Mouse (Mus musculus): ENCODE measurements around the gene Sun1. TPM values are rescaled to one million over a fixed set of nuclear protein-coding genes. Genes with fewer than 3 reads are reported as not detected.

Gene Sun1
- polyA plus RNA-seq, 1 experiment from 2014 or later, result 62.8 TPM

GRCm38 (mm10) chr5:139220006-139220515, 19.6 kb downstream of the Sun1 start:
- WGBS, result 88% methylated on average over 4 of the region's 4 CpGs
- H3K9me3 ChIP-seq (ENCODE audit: low read length), result no peaks in the 10 kb centered on the region
- H3K4me2 ChIP-seq (replicated peaks; ENCODE audit: low read depth, low read length), result no peak overlapping the region
- peaks cover 30% of the 10 kb centered on the region for H3K36me3 ChIP-seq (ENCODE audit: insufficient read depth, low read length)
- no peak overlapping the region for H3K9ac ChIP-seq (replicated peaks; ENCODE audit: low read length)
- H3K4me3 ChIP-seq (ENCODE audit: low read length), result no peak overlapping the region
- H3K27me3 ChIP-seq (ENCODE audit: insufficient read depth, low read length), result no peaks in the 10 kb centered on the region
- ATAC-seq (ENCODE audit: low FRiP score, low TSS enrichment), result no peak
- no peak overlapping the region for H3K27ac ChIP-seq (ENCODE audit: low read length)
- no peaks in the 10 kb centered on the region for H3K4me1 ChIP-seq (ENCODE audit: insufficient read depth, low read length)

GRCm38 (mm10) chr5:139220610-139221009, 20.2 kb downstream of the Sun1 start:
- H3K4me2 ChIP-seq (replicated peaks; ENCODE audit: low read depth, low read length), result no peak overlapping the region
- no peaks in the 10 kb centered on the region for H3K4me1 ChIP-seq (ENCODE audit: insufficient read depth, low read length)
- H3K36me3 ChIP-seq (ENCODE audit: insufficient read depth, low read length), result peaks cover 35% of the 10 kb centered on the region
- no peak for ATAC-seq (ENCODE audit: low FRiP score, low TSS enrichment)
- no peak overlapping the region for H3K27ac ChIP-seq (ENCODE audit: low read length)
- H3K9ac ChIP-seq (replicated peaks; ENCODE audit: low read length), result no peak overlapping the region
- no peak overlapping the region for H3K4me3 ChIP-seq (ENCODE audit: low read length)
- H3K9me3 ChIP-seq (ENCODE audit: low read length), result no peaks in the 10 kb centered on the region
- H3K27me3 ChIP-seq (ENCODE audit: insufficient read depth, low read length), result no peaks in the 10 kb centered on the region
- WGBS, result 74% methylated on average over 4 of the region's 4 CpGs

GRCm38 (mm10) chr5:139223331-139223730, 22.9 kb downstream of the Sun1 start:
- no peak overlapping the region for H3K4me2 ChIP-seq (replicated peaks; ENCODE audit: low read depth, low read length)
- no peak overlapping the region for H3K27ac ChIP-seq (ENCODE audit: low read length)
- WGBS, result 92% methylated on average over 10 of the region's 10 CpGs
- peaks cover 46% of the 10 kb centered on the region for H3K36me3 ChIP-seq (ENCODE audit: insufficient read depth, low read length)
- ATAC-seq (ENCODE audit: low FRiP score, low TSS enrichment), result no peak
- no peaks in the 10 kb centered on the region for H3K9me3 ChIP-seq (ENCODE audit: low read length)
- no peak overlapping the region for H3K9ac ChIP-seq (replicated peaks; ENCODE audit: low read length)
- no peaks in the 10 kb centered on the region for H3K4me1 ChIP-seq (ENCODE audit: insufficient read depth, low read length)
- H3K27me3 ChIP-seq (ENCODE audit: insufficient read depth, low read length), result no peaks in the 10 kb centered on the region
- H3K4me3 ChIP-seq (ENCODE audit: low read length), result no peak overlapping the region

GRCm38 (mm10) chr5:139227236-139227635, 26.8 kb downstream of the Sun1 start:
- H3K27ac ChIP-seq (ENCODE audit: low read length), result no peak overlapping the region
- no peak overlapping the region for H3K9ac ChIP-seq (replicated peaks; ENCODE audit: low read length)
- 95% methylated on average over 4 of the region's 4 CpGs for WGBS
- H3K36me3 ChIP-seq (ENCODE audit: insufficient read depth, low read length), result peaks cover 58% of the 10 kb centered on the region
- no peaks in the 10 kb centered on the region for H3K9me3 ChIP-seq (ENCODE audit: low read length)
- H3K27me3 ChIP-seq (ENCODE audit: insufficient read depth, low read length), result no peaks in the 10 kb centered on the region
- no peaks in the 10 kb centered on the region for H3K4me1 ChIP-seq (ENCODE audit: insufficient read depth, low read length)
- no peak overlapping the region for H3K4me3 ChIP-seq (ENCODE audit: low read length)
- H3K4me2 ChIP-seq (replicated peaks; ENCODE audit: low read depth, low read length), result no peak overlapping the region
- ATAC-seq (ENCODE audit: low FRiP score, low TSS enrichment), result no peak

GRCm38 (mm10) chr5:139227645-139228044, 27.2 kb downstream of the Sun1 start:
- peaks cover 62% of the 10 kb centered on the region for H3K36me3 ChIP-seq (ENCODE audit: insufficient read depth, low read length)

GRCm38 (mm10) chr5:139228318-139228717, 27.9 kb downstream of the Sun1 start:
- Histone ChIP-seq H3K27me3 (ENCODE audit: insufficient read depth, low read length) (no peaks in the 10 kb centered on the region), H3K27ac (ENCODE audit: low read length) (no peak overlapping the region), H3K9me3 (ENCODE audit: low read length) (no peaks in the 10 kb centered on the region), H3K36me3 (ENCODE audit: insufficient read depth, low read length) (peaks cover 68% of the 10 kb centered on the region), H3K4me1 (ENCODE audit: insufficient read depth, low read length) (no peaks in the 10 kb centered on the region), H3K9ac (replicated peaks; ENCODE audit: low read length) (no peak overlapping the region), H3K4me3 (ENCODE audit: low read length) (no peak overlapping the region), H3K4me2 (replicated peaks; ENCODE audit: low read depth, low read length) (no peak overlapping the region)
- 93% methylated on average over 3 of the region's 3 CpGs for WGBS
- no peak for ATAC-seq (ENCODE audit: low FRiP score, low TSS enrichment)

More at GRCm38 (mm10) chr5:139227645-139228044, 27.2 kb downstream of the Sun1 start:
- Histone ChIP-seq H3K4me1 (ENCODE audit: insufficient read depth, low read length) (no peaks in the 10 kb centered on the region), H3K27me3 (ENCODE audit: insufficient read depth, low read length) (no peaks in the 10 kb centered on the region), H3K9ac (replicated peaks; ENCODE audit: low read length) (no peak overlapping the region), H3K4me3 (ENCODE audit: low read length) (no peak overlapping the region), H3K4me2 (replicated peaks; ENCODE audit: low read depth, low read length) (no peak overlapping the region), H3K27ac (ENCODE audit: low read length) (no peak overlapping the region), H3K9me3 (ENCODE audit: low read length) (no peaks in the 10 kb centered on the region)
- 95% methylated on average over 2 of the region's 2 CpGs for WGBS
- no peak for ATAC-seq (ENCODE audit: low FRiP score, low TSS enrichment)

GRCm38 (mm10) chr5:139229716-139230115, 29.3 kb downstream of the Sun1 start:
- Histone ChIP-seq H3K27me3 (ENCODE audit: insufficient read depth, low read length) (no peaks in the 10 kb centered on the region), H3K36me3 (ENCODE audit: insufficient read depth, low read length) (peaks cover 72% of the 10 kb centered on the region), H3K27ac (ENCODE audit: low read length) (no peak overlapping the region), H3K4me2 (replicated peaks; ENCODE audit: low read depth, low read length) (no peak overlapping the region), H3K4me3 (ENCODE audit: low read length) (no peak overlapping the region), H3K9ac (replicated peaks; ENCODE audit: low read length) (no peak overlapping the region), H3K4me1 (ENCODE audit: insufficient read depth, low read length) (no peaks in the 10 kb centered on the region), H3K9me3 (ENCODE audit: low read length) (no peaks in the 10 kb centered on the region)
- no peak for ATAC-seq (ENCODE audit: low FRiP score, low TSS enrichment)
- WGBS, result 98% methylated on average over 3 of the region's 3 CpGs

GRCm38 (mm10) chr5:139232083-139232482, 31.6 kb downstream of the Sun1 start:
- Histone ChIP-seq H3K9ac (replicated peaks; ENCODE audit: low read length) (no peak overlapping the region), H3K4me1 (ENCODE audit: insufficient read depth, low read length) (no peaks in the 10 kb centered on the region), H3K4me2 (replicated peaks; ENCODE audit: low read depth, low read length) (no peak overlapping the region), H3K9me3 (ENCODE audit: low read length) (no peaks in the 10 kb centered on the region), H3K4me3 (ENCODE audit: low read length) (no peak overlapping the region), H3K27me3 (ENCODE audit: insufficient read depth, low read length) (no peaks in the 10 kb centered on the region), H3K27ac (ENCODE audit: low read length) (no peak overlapping the region), H3K36me3 (ENCODE audit: insufficient read depth, low read length) (peaks cover 74% of the 10 kb centered on the region)
- no peak for ATAC-seq (ENCODE audit: low FRiP score, low TSS enrichment)
- 90% methylated on average over 3 of the region's 3 CpGs for WGBS

GRCm38 (mm10) chr5:139234423-139234822, 34.0 kb downstream of the Sun1 start:
- H3K36me3 ChIP-seq (ENCODE audit: insufficient read depth, low read length), result peaks cover 84% of the 10 kb centered on the region
- no peak overlapping the region for H3K4me2 ChIP-seq (replicated peaks; ENCODE audit: low read depth, low read length)
- no peaks in the 10 kb centered on the region for H3K4me1 ChIP-seq (ENCODE audit: insufficient read depth, low read length)
- no peak for ATAC-seq (ENCODE audit: low FRiP score, low TSS enrichment)
- H3K27ac ChIP-seq (ENCODE audit: low read length), result no peak overlapping the region
- no peaks in the 10 kb centered on the region for H3K9me3 ChIP-seq (ENCODE audit: low read length)
- 84% methylated on average over 4 of the region's 4 CpGs for WGBS
- no peak overlapping the region for H3K9ac ChIP-seq (replicated peaks; ENCODE audit: low read length)
- no peak overlapping the region for H3K4me3 ChIP-seq (ENCODE audit: low read length)
- H3K27me3 ChIP-seq (ENCODE audit: insufficient read depth, low read length), result no peaks in the 10 kb centered on the region

- Histone ChIP-seq H3K9ac (replicated peaks; ENCODE audit: low read length) (no peak overlapping the region), H3K36me3 (ENCODE audit: insufficient read depth, low read length) (peaks cover 82% of the 10 kb centered on the region), H3K27me3 (ENCODE audit: insufficient read depth, low read length) (no peaks in the 10 kb centered on the region), H3K27ac (ENCODE audit: low read length) (no peak overlapping the region), H3K4me3 (ENCODE audit: low read length) (no peak overlapping the region), H3K4me1 (ENCODE audit: insufficient read depth, low read length) (no peaks in the 10 kb centered on the region), H3K4me2 (replicated peaks; ENCODE audit: low read depth, low read length) (no peak overlapping the region), H3K9me3 (ENCODE audit: low read length) (no peaks in the 10 kb centered on the region)
- no peak for ATAC-seq (ENCODE audit: low FRiP score, low TSS enrichment)
- 43% methylated on average over 4 of the region's 4 CpGs for WGBS
These were observed 37.0 kb downstream of the Sun1 start for GRCm38 (mm10) chr5:139237436-139237835.
